Mouse (Mus musculus): ENCODE results near the gene Ptx4.

DNA sequence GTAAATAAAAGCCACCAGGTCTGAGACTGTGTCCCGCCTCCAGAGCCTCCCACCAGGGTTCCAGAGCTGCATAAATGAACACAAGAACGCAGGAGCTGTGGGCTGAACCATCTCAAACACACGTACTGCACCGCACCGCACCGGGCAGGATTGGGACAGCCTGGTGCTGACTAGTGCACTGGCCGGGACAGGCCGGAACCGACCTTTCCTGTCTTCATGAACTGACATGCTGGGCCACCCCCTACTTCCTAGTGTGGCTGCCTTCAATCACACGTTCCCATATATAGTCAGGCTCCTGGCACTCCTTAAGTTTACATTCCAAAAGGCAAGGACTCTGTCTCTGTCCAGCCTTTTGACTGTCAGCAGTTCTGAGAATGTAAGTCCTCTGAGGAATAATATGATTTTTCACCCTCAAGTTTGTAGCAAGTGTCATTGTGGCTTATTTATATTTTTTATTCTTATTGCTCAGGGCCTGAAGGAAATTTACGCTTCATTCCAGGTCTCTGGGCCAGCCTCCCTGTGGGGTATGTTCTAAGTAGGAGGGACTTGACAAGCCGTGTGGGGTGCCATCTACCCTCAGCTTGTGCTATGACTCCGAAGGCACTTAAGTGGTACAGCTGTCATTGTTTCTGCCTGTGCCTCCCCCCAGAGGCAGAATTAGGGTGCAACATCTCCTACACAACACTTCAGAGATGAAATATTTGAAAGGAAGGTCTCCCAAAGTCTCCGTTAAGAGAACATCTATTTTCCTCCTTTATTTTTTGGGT lies 38.3 kb upstream of the Ptx4 start:
- no peak for TF ChIP-seq CTCF (IDR thresholded peaks at IDR 0.05; ENCODE audit: control insufficient read depth, insufficient read depth, insufficient read length)
- TF ChIP-seq USF1 (IDR thresholded peaks at IDR 0.05; ENCODE audit: low read depth), result no peak
- no peak for TF ChIP-seq MYOD1 (IDR thresholded peaks at IDR 0.05; ENCODE audit: control insufficient read depth, insufficient read length, low read depth)

Measured in C2C12 (cell line).